Mouse (Mus musculus) layer of hippocampus, adult 18-20 months (tissue): ENCODE measurements around the gene Tusc2. TPM values are rescaled to one million over a fixed set of nuclear protein-coding genes. Genes with fewer than 3 reads are reported as not detected.
"Not testable (repeated sequence)": the region's sequence is repeated elsewhere in the genome, so short reads cannot be mapped to it uniquely, and the experiment has no call there.

Source experiments
- DNase-seq, 2 experiments: peaks; one replicate each; pipeline ENCODE4 v3.0.0; 2022; ENCODE audit warnings: low spot score in 2 of 2
- total RNA-seq, 2 experiments: library from RNA; stranded (reverse); gene quantifications; 2 replicates each; pipeline ENCODE4 v1.2.3; 2021

Gene Tusc2
- total RNA-seq, 2 experiments from 2014 or later, result 86.2 to 86.5 TPM

DNA sequence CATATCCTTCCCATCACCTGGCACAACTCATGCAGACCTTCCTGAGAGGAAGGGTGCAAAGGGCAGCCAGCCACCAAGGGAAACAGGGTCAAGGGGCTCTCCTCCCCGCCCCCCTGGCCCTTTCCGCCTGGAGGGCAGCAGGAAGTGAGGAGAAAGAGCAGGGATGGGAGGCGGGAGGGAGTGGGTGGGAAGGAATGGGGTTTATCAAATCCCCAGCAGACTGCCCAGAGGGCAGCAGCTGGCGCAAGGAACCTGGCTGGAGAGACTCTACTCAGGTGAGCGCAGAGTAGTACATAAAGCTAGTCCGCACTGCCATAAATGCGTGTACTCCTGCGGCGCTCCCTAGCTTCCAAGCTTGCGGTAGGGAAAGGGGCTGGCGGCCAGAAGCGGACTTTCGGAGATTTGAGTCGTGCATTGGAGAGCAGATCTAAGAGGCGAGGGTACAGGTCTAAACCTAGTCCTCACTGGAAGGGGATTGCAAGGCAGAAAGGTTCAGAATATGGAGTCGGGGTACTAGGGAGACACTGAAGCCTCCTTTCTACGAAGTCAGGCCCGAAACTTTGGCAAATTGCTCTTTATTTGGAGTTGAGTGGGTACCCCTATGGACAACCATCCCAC lies 4.8 kb downstream of the Tusc2 start, which contains the start of gene Hyal2:
TSS of gene Hyal2 (plus strand) at position 244 of the 618 bp plus-strand sequence.
- DNase-seq, result no peak

DNA sequence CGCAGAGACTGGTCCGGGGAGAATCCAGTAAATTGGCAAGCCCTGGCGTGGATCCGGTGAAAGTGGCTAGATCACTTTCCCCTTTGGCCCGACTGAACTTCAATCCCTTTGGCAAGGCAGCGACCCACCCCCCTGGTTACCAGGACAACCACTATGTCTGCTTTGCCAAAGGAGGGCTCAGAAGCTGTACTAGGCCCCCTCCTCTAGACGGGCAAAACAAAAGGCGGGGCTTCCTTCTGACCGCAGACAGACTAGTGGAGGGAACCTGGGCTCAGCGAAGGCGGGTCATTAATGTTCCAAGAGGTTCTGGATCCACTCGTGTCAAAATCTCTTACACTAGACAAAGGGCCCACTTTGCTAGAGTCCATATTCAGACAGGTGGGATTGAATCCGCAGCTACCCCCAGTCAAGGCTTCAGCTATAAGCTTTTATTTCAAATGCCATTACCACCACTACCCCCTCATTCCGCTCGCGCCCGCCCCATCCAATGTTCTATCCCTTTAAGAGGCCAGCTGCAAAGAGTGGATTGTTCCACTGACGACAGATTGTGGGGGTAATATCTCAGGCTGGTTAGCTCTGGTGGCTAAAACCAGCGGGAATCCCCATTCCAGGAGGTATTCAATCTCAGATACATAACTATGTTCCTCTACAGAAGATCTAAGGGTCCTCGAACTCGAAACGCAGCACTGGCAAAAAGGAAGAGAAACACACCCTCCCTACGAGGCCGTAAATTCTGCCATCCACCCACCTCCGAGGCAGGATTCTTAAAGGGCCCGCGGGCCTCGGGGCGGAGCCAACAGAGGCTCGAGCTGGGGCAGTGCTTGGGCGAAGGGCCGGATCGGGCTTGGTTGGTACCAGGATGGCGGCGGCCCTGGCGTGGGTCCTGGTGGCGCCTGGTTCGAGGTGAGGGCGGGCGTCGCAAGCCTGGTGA lies 5.5 kb downstream of the Tusc2 start:
- peak in 1 of 2 experiments; percentile 84 for DNase-seq

DNA sequence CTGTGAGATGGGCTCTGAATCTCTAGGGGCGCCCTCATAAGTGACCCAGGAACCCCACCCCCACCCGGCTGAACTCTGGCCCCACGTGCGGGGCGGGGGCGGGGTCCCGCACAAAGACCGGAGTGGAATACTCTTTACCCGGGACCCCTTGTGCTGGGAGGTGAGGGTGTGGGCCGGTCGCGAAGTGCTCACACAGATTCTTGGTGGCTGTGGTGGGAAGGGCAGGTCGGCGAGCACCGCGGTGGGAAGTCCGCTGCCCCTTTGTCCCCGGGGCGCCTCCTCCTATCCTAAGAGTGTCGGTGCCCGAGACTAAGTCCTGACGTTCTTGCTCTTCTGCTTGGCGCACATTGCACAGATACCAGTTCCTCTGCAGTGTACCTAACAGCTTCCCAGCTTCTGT lies 6.2 kb downstream of the Tusc2 start:
- DNase-seq, result no peak

DNA sequence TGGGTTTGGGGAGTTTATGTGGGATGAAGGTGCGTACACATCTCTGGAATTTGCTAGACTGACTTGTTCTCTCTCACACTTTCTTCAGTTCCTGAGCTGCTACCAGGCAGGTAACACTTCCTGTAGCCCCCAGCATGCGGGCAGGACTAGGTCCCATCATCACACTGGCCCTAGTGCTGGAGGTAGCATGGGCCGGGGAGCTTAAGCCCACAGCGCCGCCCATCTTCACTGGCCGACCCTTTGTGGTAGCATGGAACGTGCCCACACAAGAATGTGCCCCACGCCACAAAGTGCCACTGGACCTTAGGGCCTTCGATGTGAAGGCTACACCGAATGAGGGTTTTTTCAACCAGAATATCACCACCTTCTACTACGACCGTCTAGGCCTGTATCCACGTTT lies 7.0 kb downstream of the Tusc2 start:
- DNase-seq, result no peak

DNA sequence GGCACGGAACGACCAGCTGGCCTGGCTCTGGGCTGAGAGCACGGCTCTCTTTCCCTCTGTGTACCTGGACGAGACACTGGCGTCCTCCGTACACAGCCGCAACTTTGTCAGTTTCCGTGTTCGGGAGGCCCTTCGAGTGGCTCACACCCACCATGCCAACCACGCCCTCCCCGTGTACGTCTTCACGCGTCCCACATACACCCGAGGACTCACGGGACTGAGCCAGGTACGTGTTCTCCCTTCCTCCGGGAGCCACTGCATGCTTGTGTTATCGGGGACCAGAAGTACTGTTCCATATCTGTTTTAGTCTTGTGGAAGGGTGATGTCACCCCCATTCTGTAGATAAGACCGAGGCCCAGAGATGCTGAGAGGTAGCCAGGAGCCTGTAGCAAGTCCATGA lies 7.8 kb downstream of the Tusc2 start:
- DNase-seq, result no peak

DNA sequence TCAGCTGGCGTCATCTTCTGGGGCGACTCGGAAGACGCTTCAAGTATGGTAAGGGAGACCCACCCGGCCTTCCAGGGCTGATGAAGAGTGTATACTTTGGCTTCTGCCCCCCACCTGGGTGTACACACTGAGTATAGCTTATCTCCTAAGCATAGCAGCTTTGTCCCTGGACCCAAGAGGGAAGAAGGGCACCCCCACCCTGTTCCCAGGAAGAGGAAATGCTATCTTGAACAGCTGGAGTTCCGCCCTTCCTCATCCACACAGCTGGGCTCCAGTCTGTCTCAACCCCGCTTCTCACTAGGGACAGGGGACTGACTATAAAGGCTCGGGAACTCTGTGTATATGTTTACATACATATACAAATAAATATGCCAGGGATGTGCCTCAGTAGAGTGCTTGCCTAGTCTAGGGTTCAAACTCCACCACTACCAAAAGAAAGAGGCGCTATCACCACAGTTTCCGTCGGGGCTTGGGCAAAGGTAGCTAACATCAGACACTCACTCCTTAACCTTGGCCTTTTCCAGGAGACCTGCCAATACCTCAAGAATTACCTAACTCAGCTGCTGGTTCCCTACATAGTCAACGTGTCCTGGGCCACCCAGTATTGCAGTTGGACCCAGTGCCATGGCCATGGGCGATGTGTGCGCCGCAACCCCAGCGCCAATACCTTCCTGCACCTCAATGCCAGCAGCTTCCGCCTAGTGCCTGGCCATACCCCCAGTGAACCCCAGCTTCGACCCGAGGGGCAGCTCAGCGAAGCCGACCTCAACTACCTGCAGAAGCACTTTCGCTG lies 8.7 kb downstream of the Tusc2 start:
- no peak for DNase-seq

DNA sequence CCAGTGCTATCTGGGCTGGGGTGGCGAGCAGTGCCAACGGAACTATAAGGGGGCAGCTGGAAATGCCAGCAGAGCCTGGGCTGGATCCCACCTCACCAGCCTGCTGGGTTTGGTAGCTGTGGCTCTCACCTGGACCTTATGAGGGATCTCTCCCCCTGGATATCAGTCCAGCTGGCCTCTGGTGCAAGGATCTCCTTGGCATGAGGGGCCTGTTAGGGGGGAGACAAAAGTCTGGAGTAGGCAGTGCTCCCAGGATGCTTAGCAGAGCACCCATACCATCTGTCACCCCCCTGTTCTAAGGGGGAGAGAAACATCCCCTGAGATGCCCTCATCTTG lies 9.2 kb downstream of the Tusc2 start:
- no peak for DNase-seq

DNA sequence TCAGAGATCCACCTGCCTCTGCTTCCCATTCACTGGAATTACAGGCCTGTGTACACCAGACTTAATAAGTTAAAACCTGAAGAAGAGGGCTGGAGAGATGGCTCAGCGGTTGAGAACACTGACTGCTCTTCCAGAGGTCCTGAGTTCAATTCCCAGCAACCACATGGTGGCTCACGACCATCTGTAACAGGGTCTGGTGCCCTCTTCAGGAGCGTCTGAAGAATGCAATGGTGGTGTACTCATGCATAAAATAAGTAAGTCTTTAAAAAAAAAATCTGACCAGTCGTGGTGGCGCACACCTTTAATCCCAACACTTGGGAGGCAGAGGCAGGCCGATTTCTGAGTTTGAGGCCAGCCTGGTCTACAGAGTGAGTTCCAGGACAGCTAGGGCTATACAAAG lies 10.7 kb downstream of the Tusc2 start:
- DNase-seq, result not testable (repeated sequence)

DNA sequence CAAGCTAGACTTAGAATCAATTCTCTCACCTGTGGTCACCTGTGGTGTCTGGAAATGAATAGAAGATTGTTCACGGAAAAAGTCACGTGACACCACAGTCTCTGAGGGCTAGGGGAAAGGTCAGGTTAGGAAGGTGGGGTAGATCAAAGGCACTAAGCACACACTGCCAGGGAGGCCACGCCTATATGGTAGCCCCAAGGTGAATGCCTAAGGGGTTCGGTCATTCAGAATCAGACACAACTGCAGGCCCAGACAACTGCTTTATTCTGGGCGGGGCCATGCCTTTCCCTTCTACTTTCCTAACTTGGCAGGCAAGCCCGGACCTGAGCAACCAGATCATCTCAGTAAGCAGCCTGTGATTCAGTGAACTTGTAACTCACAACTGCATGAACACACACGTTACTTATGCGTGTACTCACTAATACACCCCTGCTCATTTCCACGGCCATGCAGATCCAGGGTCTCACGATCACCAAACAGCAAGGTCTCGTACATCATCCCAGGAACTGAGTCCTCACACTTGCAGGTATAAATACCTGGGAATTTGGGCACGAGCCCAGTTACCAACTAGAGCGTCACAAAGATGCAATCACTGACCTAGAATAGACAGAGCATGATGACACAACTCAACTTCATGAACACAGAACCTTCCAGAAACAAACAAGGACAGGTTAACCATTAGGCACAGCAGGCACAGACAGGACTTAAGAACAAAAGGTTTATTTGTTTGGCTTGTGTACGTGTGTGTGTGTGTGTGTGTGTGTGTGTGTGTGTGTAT lies 12.7 kb downstream of the Tusc2 start:
- no peak for DNase-seq

DNA sequence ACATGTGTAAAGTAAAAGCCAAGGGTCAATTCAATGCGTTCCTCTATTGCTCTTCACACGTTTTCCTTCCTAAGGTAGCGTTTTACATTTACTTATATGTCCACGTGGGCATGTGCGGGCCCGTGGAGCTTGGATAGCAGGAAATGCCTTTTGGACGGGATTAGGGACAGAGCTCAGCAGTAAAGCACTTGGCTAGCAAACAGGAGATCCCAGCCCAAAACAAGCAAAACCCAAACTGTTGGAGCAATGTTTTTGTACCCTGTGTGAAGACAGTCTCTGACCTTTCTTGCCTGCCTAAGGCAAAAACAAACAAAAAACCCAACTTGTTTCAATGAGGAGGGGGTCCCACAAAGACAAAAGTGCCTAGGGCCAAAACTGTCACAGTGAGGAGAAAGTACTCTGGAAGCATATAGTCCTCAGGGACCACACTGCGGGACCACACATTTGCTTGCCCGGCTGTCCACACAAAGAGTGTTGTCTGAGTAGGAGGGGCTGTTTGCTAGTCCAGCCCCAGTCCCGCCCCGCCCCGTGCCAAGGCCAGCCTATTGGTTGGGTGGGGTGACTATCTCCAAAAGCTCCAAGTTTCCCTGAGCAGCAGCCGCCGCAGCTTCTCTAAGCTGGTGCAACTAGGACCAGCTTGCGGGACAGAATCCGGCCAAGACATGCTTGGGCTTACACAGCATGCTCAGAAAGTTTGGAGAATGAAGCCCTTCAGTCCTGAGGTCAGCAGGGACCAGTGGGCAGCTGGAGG lies 13.5 kb downstream of the Tusc2 start, which contains the start of gene Hyal1:
TSS of gene Hyal1 (plus strand) at position 571 of the 751 bp plus-strand sequence.
- DNase-seq, result peak in 1 of 2 experiments; percentile 49

DNA sequence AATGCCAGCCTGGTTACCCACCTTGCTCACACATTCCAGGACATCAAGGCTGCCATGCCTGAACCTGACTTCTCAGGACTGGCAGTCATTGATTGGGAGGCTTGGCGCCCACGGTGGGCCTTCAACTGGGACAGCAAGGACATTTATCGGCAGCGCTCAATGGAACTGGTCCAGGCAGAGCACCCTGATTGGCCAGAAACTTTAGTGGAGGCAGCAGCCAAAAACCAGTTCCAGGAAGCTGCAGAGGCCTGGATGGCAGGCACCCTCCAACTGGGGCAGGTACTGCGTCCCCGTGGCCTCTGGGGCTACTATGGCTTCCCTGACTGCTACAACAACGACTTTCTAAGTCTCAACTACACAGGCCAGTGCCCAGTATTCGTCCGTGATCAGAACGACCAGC lies 14.8 kb downstream of the Tusc2 start:
- DNase-seq, result no peak

DNA sequence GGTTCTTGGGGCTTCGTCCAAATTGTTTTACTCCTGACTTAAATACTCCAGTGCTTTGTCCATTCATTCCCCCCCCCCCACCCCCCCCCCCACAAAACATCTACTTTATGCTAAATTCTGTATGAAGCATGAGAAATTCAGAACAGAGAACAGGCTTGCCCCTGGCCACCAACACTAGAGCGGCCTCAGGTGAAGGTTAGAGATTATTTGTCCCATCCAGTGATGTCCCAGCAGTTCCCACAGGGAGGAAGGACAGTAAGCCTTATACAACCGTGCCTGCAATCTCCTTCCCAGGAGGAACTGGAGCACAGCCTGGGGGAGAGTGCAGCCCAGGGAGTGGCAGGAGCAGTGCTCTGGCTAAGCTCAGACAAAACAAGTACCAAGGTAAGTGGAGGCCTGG lies 15.5 kb downstream of the Tusc2 start, which contains the start of gene Naa80:
TSS of gene Naa80 (plus strand) at position 301 of the 400 bp plus-strand sequence.
- no peak for DNase-seq

DNA sequence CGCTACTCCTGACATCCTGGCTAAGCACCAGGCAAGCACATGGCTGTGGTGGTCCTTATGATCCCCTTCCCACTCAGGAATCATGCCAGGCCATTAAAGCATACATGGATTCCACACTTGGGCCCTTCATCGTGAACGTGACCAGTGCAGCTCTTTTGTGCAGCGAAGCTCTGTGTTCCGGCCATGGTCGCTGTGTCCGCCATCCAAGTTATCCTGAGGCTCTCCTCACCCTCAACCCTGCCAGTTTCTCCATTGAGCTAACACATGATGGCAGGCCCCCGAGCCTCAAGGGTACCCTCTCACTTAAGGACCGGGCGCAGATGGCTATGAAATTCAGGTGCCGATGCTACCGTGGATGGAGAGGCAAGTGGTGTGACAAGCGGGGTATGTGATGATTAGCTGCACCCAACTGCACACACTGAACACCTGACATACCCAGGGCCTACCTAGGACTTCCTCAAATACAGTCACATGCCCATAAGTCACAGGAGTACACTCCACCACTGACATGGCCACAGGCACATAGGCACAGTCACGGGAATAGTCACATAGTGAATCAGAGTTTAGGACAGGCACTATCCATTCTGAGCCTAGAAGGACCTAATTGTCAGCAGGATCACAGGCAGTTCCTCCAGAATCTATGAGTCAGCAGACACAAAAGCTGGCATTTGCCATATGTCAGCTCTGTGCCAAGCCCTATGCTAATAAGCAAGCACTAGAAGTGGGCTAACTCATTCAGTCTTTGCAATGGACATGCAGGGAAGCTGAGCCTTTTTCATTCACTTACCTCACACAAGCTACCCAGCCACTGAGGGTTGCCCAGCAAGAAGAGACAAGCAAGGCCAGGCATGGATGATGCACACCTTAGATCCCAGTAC lies 16.2 kb downstream of the Tusc2 start:
- DNase-seq, result peak in 1 of 2 experiments; percentile 72

DNA sequence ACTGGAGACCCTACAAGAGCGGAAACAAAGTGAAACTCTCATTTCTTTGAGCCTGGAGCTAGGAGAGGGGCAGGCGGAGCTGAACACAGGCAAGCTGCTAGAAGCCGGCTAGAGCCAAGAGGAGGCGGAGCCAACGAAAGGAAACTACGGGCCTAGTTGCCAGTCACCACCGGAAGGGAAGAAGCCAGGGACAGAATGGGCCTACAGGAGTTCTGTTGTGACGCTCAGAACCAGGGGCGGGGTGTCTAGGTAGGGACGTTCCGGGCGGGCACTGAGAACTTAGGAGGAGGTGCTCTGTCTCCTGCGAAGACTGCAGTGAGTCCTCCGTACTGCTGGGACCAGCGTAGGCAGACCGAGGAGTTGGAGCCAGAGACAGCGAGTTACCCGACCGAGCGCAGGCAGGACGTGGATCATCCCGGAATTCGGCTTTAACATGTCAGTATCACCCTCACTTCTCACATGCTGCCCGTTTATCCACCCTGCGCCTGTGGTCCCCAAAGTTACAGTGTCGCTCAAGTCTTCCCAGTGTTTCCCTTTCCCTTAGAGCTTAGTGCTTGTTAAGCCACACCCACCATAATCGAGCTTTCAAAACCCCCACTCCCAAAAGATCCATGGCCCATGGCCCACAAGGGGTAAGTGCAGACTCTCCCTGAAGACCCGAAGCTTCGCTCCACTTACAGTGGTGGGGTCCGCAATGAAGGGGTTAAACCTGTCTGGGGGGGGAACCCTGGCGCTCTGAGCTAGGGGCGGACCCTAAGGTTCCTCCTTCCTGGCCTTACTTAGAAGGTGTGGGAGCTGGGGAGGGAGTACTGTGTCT lies 17.7 kb downstream of the Tusc2 start, which contains the start of gene Hyal3:
TSS of gene Hyal3 (plus strand) at position 318 of the 817 bp plus-strand sequence.
- peak; percentile 88 to 93 for DNase-seq

DNA sequence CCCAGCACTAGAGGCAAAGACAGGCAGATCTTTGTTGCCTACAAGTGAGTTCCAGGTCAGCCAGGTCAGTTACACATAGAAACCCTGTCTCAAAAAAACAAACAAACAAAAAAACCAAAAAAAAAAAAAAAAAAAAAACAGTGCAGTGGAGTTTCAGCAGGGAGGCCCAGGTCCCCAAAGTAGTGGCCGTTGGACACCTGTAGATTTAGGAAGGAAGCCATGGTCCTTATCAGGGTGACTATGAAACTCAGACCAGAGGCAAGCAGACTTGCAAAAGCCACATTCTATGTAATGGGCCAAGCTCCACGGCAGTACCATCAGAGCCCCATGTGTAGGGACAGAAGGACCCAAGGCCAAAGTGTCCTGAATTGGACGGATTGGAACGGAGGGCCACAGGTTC lies 18.5 kb downstream of the Tusc2 start:
- DNase-seq, result no peak

DNA sequence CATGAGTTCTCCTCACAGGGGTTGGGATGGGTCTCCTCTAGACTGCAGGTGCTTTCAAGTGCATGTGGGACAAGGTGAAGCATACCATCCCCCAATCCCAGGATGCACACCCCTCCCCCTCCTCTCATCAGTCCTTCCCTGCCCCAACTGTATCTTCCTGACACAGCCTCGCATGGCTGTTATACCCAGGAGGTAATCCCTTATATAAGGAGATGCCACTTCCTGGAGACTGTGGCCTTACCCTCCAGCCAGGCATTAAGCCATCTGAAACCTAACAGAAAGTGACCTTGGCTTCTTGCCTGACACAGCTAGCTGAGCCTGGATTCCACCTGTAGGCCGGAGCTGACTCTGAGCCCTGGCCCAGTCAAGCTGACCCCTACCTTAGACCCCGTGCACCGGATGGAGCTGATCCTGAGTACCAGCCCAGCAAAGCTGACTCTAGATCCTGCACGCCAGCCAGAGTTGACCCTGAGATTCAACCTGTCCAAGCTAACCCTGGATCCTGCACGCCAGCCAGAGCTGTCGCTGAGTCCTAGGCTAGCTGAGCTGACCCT lies 19.5 kb downstream of the Tusc2 start:
- no peak for DNase-seq

DNA sequence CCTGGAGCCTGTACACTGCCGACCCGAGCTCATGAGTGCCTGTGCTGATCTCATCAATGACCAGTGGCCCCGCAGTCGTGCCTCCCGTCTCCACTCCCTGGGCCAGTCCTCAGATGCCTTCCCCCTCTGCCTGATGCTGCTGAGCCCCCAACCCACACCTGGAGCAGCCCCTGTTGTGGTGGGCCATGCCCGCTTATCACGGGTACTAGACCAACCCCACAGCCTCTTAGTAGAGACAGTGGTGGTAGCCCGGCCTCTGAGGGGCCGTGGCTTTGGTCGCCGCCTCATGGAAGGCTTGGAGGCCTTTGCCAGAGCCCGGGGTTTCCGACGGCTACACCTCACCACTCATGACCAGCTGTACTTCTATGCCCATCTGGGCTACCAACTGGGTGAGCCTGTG lies 20.1 kb downstream of the Tusc2 start:
- no peak for DNase-seq

DNA sequence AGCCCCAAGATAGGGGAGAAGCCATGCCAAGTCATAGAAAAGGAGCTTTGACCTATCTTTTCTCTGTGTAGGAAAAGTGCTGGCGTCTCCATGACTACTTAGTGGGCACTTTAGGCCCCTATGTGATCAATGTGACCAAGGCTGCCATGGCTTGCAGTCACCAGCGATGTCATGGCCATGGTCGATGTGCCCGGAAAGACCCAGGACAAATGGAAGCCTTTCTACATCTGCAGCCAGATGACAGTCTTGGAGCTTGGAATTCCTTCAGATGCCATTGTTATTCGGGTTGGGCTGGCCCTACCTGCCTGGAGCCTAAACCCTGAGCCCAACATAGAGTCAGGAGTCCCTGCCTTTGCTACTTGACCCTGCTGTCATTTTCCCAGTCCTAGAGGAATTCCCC lies 23.4 kb downstream of the Tusc2 start:
- DNase-seq, result no peak
